Mouse (Mus musculus) small intestine, adult 2 months (tissue): ENCODE data around the gene Hoxb4.

Experiments
- CTCF ChIP-seq: fragments of 200-500 bp; IDR thresholded peaks from 2 replicates; pipeline ENCODE4 v1.5.1; 2012; ENCODE audit warnings: low read depth, mild to moderate bottlenecking, control low read depth, inconsistent platforms, low read length, moderate library complexity, mixed read lengths; ENCODE audit not compliant: insufficient replicate concordance, insufficient read length; ENCODE audit errors: extremely low read depth
- POLR2A ChIP-seq: fragments of 200-500 bp; IDR thresholded peaks from 2 replicates; pipeline ENCODE4 v1.6.1; 2012; ENCODE audit warnings: low read depth, mild to moderate bottlenecking, control low read depth, inconsistent platforms, low read length, moderate library complexity

DNA sequence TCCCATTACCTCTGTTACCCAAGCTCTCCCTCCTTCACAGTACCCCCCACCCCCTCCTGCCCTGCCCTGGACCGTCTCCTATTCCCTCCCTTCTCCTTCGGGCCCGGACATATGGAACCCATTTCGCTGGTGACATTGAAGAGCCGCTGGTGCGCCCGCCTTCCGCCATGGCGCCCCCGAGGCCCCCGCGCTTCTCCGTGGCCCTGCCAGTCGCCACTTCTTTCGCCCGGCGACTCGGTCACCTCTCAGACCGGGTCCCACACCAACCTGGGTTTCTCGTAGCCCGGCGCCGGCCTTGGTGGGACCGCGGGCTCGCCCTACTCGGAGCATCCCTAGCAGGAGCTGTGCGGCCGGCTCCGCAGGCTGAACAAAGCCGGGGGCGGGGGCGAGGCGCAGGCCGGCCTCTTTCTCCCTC is 14.6 kb downstream of the Hoxb4 start:
- TF ChIP-seq CTCF (no peak), POLR2A (no peak)
